Mouse (Mus musculus) spleen, adult 2 months (tissue): ENCODE data around the gene Dnah1. TPM values are rescaled to one million over a fixed set of nuclear protein-coding genes. Genes with fewer than 3 reads are reported as not detected.

Source experiments
- DNase-seq, 2 experiments: peaks; one replicate each; pipeline versions ENCODE4 v3.0.0 to v3.0.0-alpha.2; 2012 to 2021; ENCODE audit warnings: low spot score in 2 of 2, low read depth in 1 of 2
- H3K27ac ChIP-seq: fragments of 200-500 bp; 2 replicates; pipeline ENCODE4 v1.5.1; 2012; ENCODE audit warnings: low read length, inconsistent platforms; ENCODE audit not compliant: insufficient read depth
- H3K27me3 ChIP-seq: fragments of 200-500 bp; 2 replicates; pipeline ENCODE4 v1.6.1; 2012; ENCODE audit warnings: mild to moderate bottlenecking, moderate library complexity, low read length, inconsistent platforms; ENCODE audit not compliant: control insufficient read depth, insufficient read depth
- H3K36me3 ChIP-seq: fragments of 200-500 bp; 2 replicates; pipeline ENCODE4 v1.6.1; 2012; ENCODE audit warnings: mild to moderate bottlenecking, low read length, inconsistent platforms; ENCODE audit not compliant: control insufficient read depth, insufficient read depth
- H3K4me1 ChIP-seq: fragments of 200-500 bp; 2 replicates; pipeline ENCODE4 v1.6.1; 2011; ENCODE audit warnings: inconsistent platforms; ENCODE audit not compliant: control insufficient read depth, insufficient read depth, insufficient read length
- H3K4me3 ChIP-seq: fragments of 200-500 bp; 2 replicates; pipeline ENCODE4 v1.5.1; 2011; ENCODE audit warnings: mild to moderate bottlenecking, inconsistent platforms; ENCODE audit not compliant: insufficient read depth, insufficient read length; ENCODE audit errors: extremely low read depth
- CTCF ChIP-seq: fragments of 200-500 bp; IDR thresholded peaks from 2 replicates; pipeline ENCODE4 v1.5.1; 2011; ENCODE audit warnings: mild to moderate bottlenecking, inconsistent platforms; ENCODE audit not compliant: insufficient read depth, insufficient read length, insufficient replicate concordance; ENCODE audit errors: extremely low read depth
- POLR2A ChIP-seq: fragments of 200-500 bp; IDR thresholded peaks from 2 replicates; pipeline ENCODE4 v1.6.1; 2011; ENCODE audit warnings: low read depth, low read length, inconsistent platforms
- WGBS: fragments of 180-500 bp; shearing (Covaris S2); methylation state at CpG from one replicate; pipeline ENCODE4 v1.1.7; 2018; 5-methylcytosine and 5-hydroxymethylcytosine counted together
- polyA plus RNA-seq: library from polyadenylated mRNA; depleted of rRNA; stranded (reverse); fragments of >200 nt; gene quantifications from 2 replicates; pipeline ENCODE4 v1.2.3, GENCODE M21; 2012

Dnah1 gene
- polyA plus RNA-seq, 1 experiment: 0.30 TPM

- WGBS: 92% methylated on average over 8 of the region's 8 CpGs
- Histone ChIP-seq H3K4me3 (no peak overlapping the region), H3K36me3 (peaks cover 20% of the 10 kb centered on the region), H3K27me3 (no peaks in the 10 kb centered on the region), H3K4me1 (no peaks in the 10 kb centered on the region), H3K27ac (no peak overlapping the region)
- DNase-seq: no peak
- no peak for TF ChIP-seq POLR2A
- TF ChIP-seq CTCF: no peak
These were observed 19.5 kb upstream of the Dnah1 start for GRCm38 (mm10) chr14:31343241-31343640.

- TF ChIP-seq POLR2A (no peak), CTCF (no peak)
- Histone ChIP-seq H3K4me1 (peaks cover 2% of the 10 kb centered on the region), H3K36me3 (peaks cover 4% of the 10 kb centered on the region; the same call in 1 of the 2 replicates), H3K27me3 (no peaks in the 10 kb centered on the region), H3K27ac (no peak overlapping the region), H3K4me3 (no peak overlapping the region)
- no peak for DNase-seq
These were observed 14.3 kb upstream of the Dnah1 start for GRCm38 (mm10) chr14:31337947-31338346.

GRCm38 (mm10) chr14:31337406-31337805, 13.7 kb upstream of the Dnah1 start:
- no peak for DNase-seq
- WGBS: 4% methylated on average over 7 of the region's 7 CpGs
- peaks cover 4% of the 10 kb centered on the region; the same call in 1 of the 2 replicates for H3K36me3 ChIP-seq
- no peak overlapping the region for H3K27ac ChIP-seq
- H3K4me1 ChIP-seq: peaks cover 2% of the 10 kb centered on the region
- TF ChIP-seq POLR2A: no peak
- no peak for TF ChIP-seq CTCF
- H3K27me3 ChIP-seq: no peaks in the 10 kb centered on the region
- peak overlapping the region; percentile 96 for H3K4me3 ChIP-seq

GRCm38 (mm10) chr14:31336369-31337155, 12.9 kb upstream of the Dnah1 start, which contains the start of gene Capn7:
TSS of gene Capn7 (plus strand) at chr14:31336638.
- peaks cover 2% of the 10 kb centered on the region for H3K4me1 ChIP-seq
- TF ChIP-seq CTCF: 0 out of 2 replicates have a peak, but pooled peaks have one; percentile 6
- TF ChIP-seq POLR2A: peak; percentile 64
- H3K36me3 ChIP-seq: peaks cover 4% of the 10 kb centered on the region; the same call in 1 of the 2 replicates
- WGBS: under 1% methylated on average over 78 of the region's 78 CpGs
- peak; percentile 93 to 96 for DNase-seq
- H3K27ac ChIP-seq: peak within 1 kb of the TSS; percentile 97
- no peaks in the 10 kb centered on the region for H3K27me3 ChIP-seq
- peak within 1 kb of the TSS; percentile 96 for H3K4me3 ChIP-seq

- Histone ChIP-seq H3K27me3 (no peaks in the 10 kb centered on the region), H3K4me1 (peaks cover 2% of the 10 kb centered on the region), H3K4me3 (no peak overlapping the region), H3K27ac (no peak overlapping the region), H3K36me3 (peaks cover 4% of the 10 kb centered on the region; the same call in 1 of the 2 replicates)
- 61% methylated on average over 3 of the region's 3 CpGs for WGBS
- DNase-seq: no peak
- TF ChIP-seq POLR2A (no peak), CTCF (no peak)
These were observed 12.1 kb upstream of the Dnah1 start for GRCm38 (mm10) chr14:31335765-31336164.

GRCm38 (mm10) chr14:31330957-31331356, 7.3 kb upstream of the Dnah1 start:
- no peak overlapping the region for H3K27ac ChIP-seq
- TF ChIP-seq POLR2A: no peak
- TF ChIP-seq CTCF: no peak
- H3K4me3 ChIP-seq: no peak overlapping the region
- no peaks in the 10 kb centered on the region for H3K27me3 ChIP-seq
- no peaks in the 10 kb centered on the region for H3K36me3 ChIP-seq
- 85% methylated on average over 4 of the region's 4 CpGs for whole genome bisulfite sequencing
- no peak for DNase-seq
- H3K4me1 ChIP-seq: no peaks in the 10 kb centered on the region

- WGBS: 73% methylated on average over 2 of the region's 2 CpGs
These were observed 6.0 kb upstream of the Dnah1 start for GRCm38 (mm10) chr14:31329741-31330140.

More at GRCm38 (mm10) chr14:31329741-31330140, 6.0 kb upstream of the Dnah1 start:
- Histone ChIP-seq H3K27ac (no peak overlapping the region), H3K4me1 (no peaks in the 10 kb centered on the region), H3K4me3 (no peak overlapping the region), H3K27me3 (no peaks in the 10 kb centered on the region), H3K36me3 (no peaks in the 10 kb centered on the region)
- DNase-seq: no peak
- no peak for TF ChIP-seq POLR2A
- no peak for TF ChIP-seq CTCF
